Comparison of ENCODE assay signal across 13 mouse cellular contexts in genomic region chr10:44418901-44419300, GRCm38 (mm10).
"Had no signal": no experiment of that assay in that cellular context is flagged by ENCODE, and none has a peak within 500 bp of the region (broad histone marks: within the 10 kb centered on the region; RNA-seq: fewer than 3 reads in every experiment).

No protein-coding gene starts in this region.

- DNase-seq: gastrocnemius, adult 2 months; gastrocnemius, postnatal 10 days; gastrocnemius, postnatal 25 days; heart, adult 18-20 months; heart, postnatal 10 days; heart, postnatal 4 days; kidney, adult 18-20 months; kidney, adult 8-10 months; kidney, postnatal 14 days; kidney, postnatal 36 days; layer of hippocampus, adult 9-11 months; layer of hippocampus, postnatal 36 days; left cerebral cortex, postnatal 4 days had no signal
